Mouse (Mus musculus) liver, embryonic 13.5 days (tissue): ENCODE measurements around the gene Psmb7. TPM values are rescaled to one million over a fixed set of nuclear protein-coding genes. Genes with fewer than 3 reads are reported as not detected.

Experiments
- ATAC-seq: fragments of 200-750 bp; cut with Nextera tagmentation; 2 replicates; pipeline ENCODE4 v1.8.0; 2017; ENCODE audit warnings: low read depth, mild to moderate bottlenecking, moderate number of reproducible peaks, moderate library complexity
- DNase-seq: peaks from one replicate; pipeline ENCODE4 v3.0.0; 2022
- H3K27ac ChIP-seq: fragments of 300-500 bp; sonication (generic); 2 replicates; pipeline ENCODE4 v1.5.1; 2015; ENCODE audit warnings: moderate library complexity, mild to moderate bottlenecking, inconsistent platforms
- H3K27me3 ChIP-seq: fragments of 300-500 bp; sonication (generic); 2 replicates; pipeline ENCODE4 v1.6.1; 2015; ENCODE audit warnings: mild to moderate bottlenecking, inconsistent platforms
- H3K36me3 ChIP-seq: fragments of 300-500 bp; sonication (generic); 2 replicates; pipeline ENCODE4 v1.6.1; 2015; ENCODE audit warnings: mild to moderate bottlenecking, inconsistent platforms
- H3K4me1 ChIP-seq: fragments of 300-500 bp; sonication (generic); replicated peaks from 2 replicates; pipeline ENCODE4 v1.6.1; 2015; ENCODE audit warnings: inconsistent platforms
- H3K4me2 ChIP-seq: fragments of 300-500 bp; sonication (generic); 2 replicates; pipeline ENCODE4 v1.6.1; 2015; ENCODE audit warnings: inconsistent platforms, mild to moderate bottlenecking, moderate library complexity
- H3K4me3 ChIP-seq: fragments of 300-500 bp; sonication (generic); replicated peaks from 2 replicates; pipeline ENCODE4 v1.5.1; 2015; ENCODE audit warnings: mild to moderate bottlenecking, inconsistent platforms
- H3K9ac ChIP-seq: fragments of 300-500 bp; sonication (generic); 2 replicates; pipeline ENCODE4 v1.6.1; 2015; ENCODE audit warnings: mild to moderate bottlenecking, inconsistent platforms
- H3K9me3 ChIP-seq: fragments of 300-500 bp; sonication (generic); replicated peaks from 2 replicates; pipeline ENCODE4 v1.6.1; 2016; ENCODE audit warnings: inconsistent platforms
- WGBS: fragments of 180-500 bp; shearing (Covaris S2); methylation state at CpG from one replicate; pipeline ENCODE4 v1.1.7; 2015; ENCODE audit not compliant: insufficient replicate concordance; 5-methylcytosine and 5-hydroxymethylcytosine counted together
- polyA plus RNA-seq: library from polyadenylated mRNA; unstranded; fragments of >200 nt; fragmentation: Nextera tagmentation; extraction: Ambion mirVana; gene quantifications from 2 replicates; pipeline ENCODE4 v1.2.1, GENCODE M21; 2015

The Psmb7 gene
- 213 and 227 TPM in 2 replicates for polyA plus RNA-seq

DNA sequence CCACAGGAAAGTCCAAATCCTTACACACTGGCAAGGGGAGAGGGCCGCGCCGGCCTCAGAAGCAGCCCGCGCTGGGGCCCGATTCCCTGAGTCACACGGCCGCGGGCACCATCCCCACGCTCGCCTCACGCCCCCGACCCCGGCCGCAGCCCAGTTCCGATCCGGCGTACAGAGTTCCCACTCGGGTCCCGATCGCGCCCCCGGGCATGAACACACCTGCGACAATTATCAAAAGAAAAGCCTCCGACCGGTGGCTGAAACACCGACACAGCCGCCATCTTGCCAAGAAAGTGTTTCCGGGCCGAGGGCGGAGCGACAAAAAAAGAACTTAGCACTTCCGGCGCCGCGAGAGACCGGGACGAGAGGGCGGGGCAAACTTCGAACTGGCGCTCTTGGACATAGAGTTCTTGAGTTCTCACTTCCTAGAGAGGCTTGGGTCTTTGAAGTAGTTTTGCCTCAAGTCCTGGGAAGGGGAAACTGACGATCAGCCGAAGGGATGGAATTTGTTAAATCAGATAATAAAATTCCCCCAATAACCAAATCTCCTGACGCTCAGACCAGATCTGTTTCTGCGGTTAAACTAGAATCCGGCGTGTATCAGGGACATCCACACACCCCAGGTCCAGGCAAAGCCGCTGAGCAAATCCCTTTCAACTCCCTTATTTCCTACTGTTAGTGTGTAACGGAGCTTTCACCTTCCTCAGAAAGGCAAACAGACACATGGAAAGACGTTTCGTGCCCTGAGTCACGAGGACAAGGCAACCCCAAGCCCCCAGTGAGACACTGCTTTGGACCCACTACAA lies at the start of gene Psmb7:
Gene Psmb7, minus strand, starts transcription at position 463 of the 803 bp plus-strand sequence.
- 2% methylated on average over 52 of the region's 52 CpGs for WGBS
- Histone ChIP-seq H3K36me3 (peaks cover 30% of the 10 kb centered on the region), H3K4me1 (peaks cover 20% of the 10 kb centered on the region), H3K4me2 (peak within 1 kb of the TSS; percentile 80), H3K9me3 (no peaks in the 10 kb centered on the region), H3K4me3 (peak within 1 kb of the TSS; percentile 84), H3K9ac (peak within 1 kb of the TSS; percentile 87), H3K27me3 (no peaks in the 10 kb centered on the region), H3K27ac (peak within 1 kb of the TSS; percentile 67)
- peak; percentile 87 for DNase-seq
- peak; percentile 87 for ATAC-seq

DNA sequence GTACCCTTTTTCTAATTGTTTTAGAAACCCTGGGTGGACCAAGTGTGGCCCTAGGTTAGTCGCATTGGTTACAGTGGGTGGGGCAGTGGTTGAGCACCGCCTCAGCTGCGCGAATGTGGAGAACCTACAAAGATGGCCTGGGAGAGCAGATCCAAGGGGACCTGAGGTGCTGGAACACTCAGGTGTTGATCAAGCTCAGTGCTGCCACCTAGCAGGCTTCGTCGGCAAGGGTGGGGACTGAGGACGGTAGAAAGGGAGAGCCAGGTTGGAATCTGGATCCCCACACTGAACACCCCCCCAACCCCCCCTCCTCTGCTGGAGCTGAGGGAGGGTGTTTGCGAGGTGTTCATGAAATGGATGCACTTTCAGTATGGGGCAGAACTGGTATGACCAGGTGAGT lies 47.7 kb upstream of the Psmb7 start:
- DNase-seq (peak; percentile 22), ATAC-seq (no peak)
- Histone ChIP-seq H3K27ac (no peak overlapping the region), H3K9ac (no peak overlapping the region), H3K4me2 (no peak overlapping the region), H3K27me3 (peaks cover 63% of the 10 kb centered on the region), H3K4me3 (no peak overlapping the region), H3K4me1 (peaks cover 7% of the 10 kb centered on the region), H3K9me3 (no peaks in the 10 kb centered on the region), H3K36me3 (no peaks in the 10 kb centered on the region)
- WGBS, result 8% methylated on average over 8 of the region's 8 CpGs

DNA sequence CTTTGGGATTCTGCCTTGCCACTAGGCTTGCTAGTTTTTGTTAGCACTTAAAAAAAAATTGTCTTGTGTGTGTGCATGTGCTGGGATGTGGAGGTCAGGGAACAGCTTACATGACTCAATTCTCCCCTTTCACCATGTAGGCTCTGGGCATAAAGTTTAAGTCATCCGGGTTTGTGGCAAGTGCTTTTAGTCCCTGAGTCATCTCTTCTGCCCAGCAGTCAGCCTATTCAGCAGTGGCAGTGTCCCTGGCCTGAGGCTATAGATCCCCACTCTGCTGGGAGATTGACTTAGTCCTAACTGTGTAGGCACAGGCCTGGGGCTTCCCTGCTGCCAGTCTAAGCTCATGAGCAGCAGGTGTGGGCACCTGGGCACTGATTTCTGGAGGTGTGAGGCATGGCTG lies 46.0 kb upstream of the Psmb7 start:
- no peak overlapping the region for H3K4me3 ChIP-seq
- no peak overlapping the region for H3K27ac ChIP-seq
- no peak for DNase-seq
- H3K9me3 ChIP-seq, result no peaks in the 10 kb centered on the region
- H3K9ac ChIP-seq, result no peak overlapping the region
- no peak for ATAC-seq
- H3K27me3 ChIP-seq, result peaks cover 52% of the 10 kb centered on the region
- 61% methylated on average over 1 of the region's 1 CpGs for WGBS
- peaks cover 7% of the 10 kb centered on the region for H3K4me1 ChIP-seq
- no peak overlapping the region for H3K4me2 ChIP-seq
- no peaks in the 10 kb centered on the region for H3K36me3 ChIP-seq

DNA sequence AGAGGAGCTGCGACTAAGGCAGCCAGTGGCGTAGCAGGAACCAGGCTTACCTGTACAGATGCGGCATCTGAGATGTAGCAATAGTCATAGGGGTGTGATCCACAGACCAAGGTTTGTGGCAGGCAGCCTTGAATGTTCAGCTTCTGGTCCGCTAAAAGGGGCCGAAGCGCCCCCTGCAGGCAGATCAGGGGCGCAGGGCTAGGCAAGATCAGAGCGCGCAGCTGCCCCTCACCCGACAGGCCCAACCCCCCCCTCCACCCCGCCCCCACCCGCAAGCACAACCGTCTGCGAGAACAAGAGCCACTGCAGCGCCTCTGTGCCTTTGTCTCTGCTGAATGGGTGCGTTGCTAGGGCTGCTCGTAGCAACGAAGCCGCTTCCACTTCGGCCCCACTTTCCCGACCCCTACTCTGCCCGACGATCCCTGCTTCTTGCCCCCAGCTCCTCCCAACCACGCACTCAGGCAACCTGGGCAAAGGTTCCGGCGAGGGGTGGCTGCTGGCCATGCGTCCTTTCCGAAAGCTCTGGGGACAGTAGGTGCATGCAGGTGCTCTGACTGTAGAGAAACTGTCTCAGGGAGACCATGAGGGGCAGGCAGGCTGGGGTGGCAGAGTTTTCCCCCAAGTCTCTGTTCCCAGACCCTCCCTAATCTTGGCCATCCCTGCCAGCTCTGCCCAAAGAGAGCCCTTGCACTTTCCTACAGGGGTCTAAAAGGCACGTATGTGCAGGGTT lies 45.1 kb upstream of the Psmb7 start:
- DNase-seq, result no peak

DNA sequence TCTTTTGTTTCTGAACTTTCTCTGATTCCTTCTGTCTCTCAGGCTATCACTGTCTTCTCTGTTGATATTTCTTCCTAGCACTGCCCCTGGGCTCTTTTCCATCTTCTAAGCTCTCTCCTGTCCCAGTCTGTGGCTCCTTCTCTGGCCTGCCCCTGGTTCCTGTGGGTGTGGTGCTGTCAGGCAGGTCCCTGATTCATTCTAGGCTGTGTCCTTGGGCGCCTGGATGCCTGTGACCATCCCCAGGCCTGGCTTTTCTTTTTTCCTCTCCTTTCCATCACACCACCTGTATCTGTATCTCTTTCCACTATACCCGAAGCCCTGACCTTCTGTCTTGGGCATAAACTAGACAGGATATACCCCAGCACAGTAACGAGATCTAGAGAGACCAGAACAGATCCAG lies 41.9 kb upstream of the Psmb7 start:
- Histone ChIP-seq H3K4me2 (no peak overlapping the region), H3K4me3 (no peak overlapping the region), H3K27me3 (peaks cover 39% of the 10 kb centered on the region), H3K9me3 (no peaks in the 10 kb centered on the region), H3K27ac (no peak overlapping the region), H3K36me3 (no peaks in the 10 kb centered on the region), H3K9ac (no peak overlapping the region), H3K4me1 (peaks cover 20% of the 10 kb centered on the region)
- WGBS, result 50% methylated on average over 3 of the region's 3 CpGs
- ATAC-seq (no peak), DNase-seq (no peak)

More for the DNA sequence above, 45.1 kb upstream of the Psmb7 start:
- H3K4me1 ChIP-seq, result peaks cover 7% of the 10 kb centered on the region
- no peak overlapping the region for H3K9ac ChIP-seq
- peaks cover 42% of the 10 kb centered on the region for H3K27me3 ChIP-seq
- H3K4me3 ChIP-seq, result peak overlapping the region; percentile 36
- H3K27ac ChIP-seq, result no peak overlapping the region
- H3K4me2 ChIP-seq, result peak overlapping the region; percentile 54
- 4% methylated on average over 21 of the region's 29 CpGs for WGBS
- ATAC-seq, result no peak
- no peaks in the 10 kb centered on the region for H3K9me3 ChIP-seq
- H3K36me3 ChIP-seq, result no peaks in the 10 kb centered on the region

DNA sequence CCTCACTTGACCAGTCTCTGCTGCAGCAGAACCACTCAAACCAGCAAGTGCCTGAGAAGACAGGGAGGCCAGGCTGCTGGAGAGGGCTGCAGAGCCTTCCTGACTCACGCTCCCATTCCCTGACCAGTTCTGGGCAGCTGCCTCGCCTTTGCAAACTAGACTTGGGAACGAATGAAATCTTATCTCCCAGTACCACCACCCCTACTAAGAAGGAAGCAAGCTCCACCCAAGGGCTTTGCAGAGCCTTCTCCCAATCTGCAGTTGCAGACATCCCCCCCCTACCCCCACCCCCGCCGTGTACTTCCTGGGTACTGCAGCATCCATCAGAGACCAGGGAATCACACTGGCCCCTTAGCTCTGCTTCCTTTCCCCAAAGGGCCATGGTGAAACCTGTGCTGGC lies 39.2 kb upstream of the Psmb7 start:
- Histone ChIP-seq H3K4me2 (no peak overlapping the region), H3K9me3 (no peaks in the 10 kb centered on the region), H3K4me3 (no peak overlapping the region), H3K36me3 (no peaks in the 10 kb centered on the region), H3K27me3 (peaks cover 18% of the 10 kb centered on the region; the same call in 1 of the 2 replicates), H3K9ac (no peak overlapping the region), H3K27ac (no peak overlapping the region), H3K4me1 (peaks cover 13% of the 10 kb centered on the region)
- DNase-seq, result peak; percentile 20
- WGBS, result 6% methylated on average over 5 of the region's 5 CpGs
- peak; percentile 77 for ATAC-seq

DNA sequence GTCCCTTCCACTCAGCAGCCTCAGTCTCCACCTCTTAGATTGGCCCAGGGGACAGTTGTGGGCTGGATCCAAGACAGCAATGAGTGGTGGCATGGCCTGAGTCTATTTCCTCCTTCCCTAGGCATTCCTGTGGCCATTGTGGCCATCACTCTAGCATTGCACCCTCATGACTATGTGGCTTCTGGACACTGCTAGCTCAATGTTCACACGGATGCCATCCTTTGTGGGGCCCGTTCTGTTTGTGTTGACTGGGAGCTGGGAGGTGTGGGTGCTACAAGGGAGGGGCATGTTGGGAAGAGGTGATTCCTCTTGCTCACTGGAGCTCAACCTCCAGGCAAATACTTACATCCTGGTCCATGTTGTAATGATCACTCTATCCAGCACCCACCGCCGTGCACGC lies 38.3 kb upstream of the Psmb7 start:
- DNase-seq (no peak), ATAC-seq (no peak)
- Histone ChIP-seq H3K9me3 (no peaks in the 10 kb centered on the region), H3K4me3 (no peak overlapping the region), H3K4me2 (no peak overlapping the region), H3K27ac (no peak overlapping the region), H3K27me3 (0 out of 2 replicates have a peak, but pooled peaks cover 11% of the 10 kb centered on the region), H3K4me1 (peaks cover 13% of the 10 kb centered on the region), H3K9ac (no peak overlapping the region), H3K36me3 (no peaks in the 10 kb centered on the region)
- WGBS, result 65% methylated on average over 5 of the region's 5 CpGs

DNA sequence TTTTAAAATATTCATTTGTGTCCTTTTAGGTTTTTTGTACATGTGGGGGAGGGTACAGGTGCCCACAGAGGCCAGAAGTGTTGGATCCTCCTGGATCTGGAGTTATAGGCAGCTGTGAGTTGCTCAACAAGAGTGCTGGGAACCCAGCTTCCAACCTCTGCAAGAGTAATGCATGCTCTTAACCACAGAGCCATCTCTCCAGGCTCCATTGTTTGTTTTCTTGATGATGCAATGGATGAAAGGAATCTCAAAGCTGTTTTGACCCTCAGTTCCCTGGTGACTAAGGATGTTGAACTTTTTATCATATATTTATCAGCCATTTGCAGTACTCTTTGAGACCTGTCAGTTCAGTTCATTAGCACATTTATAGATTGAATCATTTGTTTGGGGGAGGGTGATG lies 35.1 kb upstream of the Psmb7 start:
- no peak for ATAC-seq
- H3K4me1 ChIP-seq, result peaks cover 13% of the 10 kb centered on the region
- 0 out of 2 replicates have a peak, but pooled peaks cover 5% of the 10 kb centered on the region for H3K27me3 ChIP-seq
- H3K36me3 ChIP-seq, result no peaks in the 10 kb centered on the region
- DNase-seq, result no peak
- H3K9ac ChIP-seq, result no peak overlapping the region
- no peak overlapping the region for H3K4me2 ChIP-seq
- H3K27ac ChIP-seq, result no peak overlapping the region
- no peak overlapping the region for H3K4me3 ChIP-seq
- no peaks in the 10 kb centered on the region for H3K9me3 ChIP-seq

DNA sequence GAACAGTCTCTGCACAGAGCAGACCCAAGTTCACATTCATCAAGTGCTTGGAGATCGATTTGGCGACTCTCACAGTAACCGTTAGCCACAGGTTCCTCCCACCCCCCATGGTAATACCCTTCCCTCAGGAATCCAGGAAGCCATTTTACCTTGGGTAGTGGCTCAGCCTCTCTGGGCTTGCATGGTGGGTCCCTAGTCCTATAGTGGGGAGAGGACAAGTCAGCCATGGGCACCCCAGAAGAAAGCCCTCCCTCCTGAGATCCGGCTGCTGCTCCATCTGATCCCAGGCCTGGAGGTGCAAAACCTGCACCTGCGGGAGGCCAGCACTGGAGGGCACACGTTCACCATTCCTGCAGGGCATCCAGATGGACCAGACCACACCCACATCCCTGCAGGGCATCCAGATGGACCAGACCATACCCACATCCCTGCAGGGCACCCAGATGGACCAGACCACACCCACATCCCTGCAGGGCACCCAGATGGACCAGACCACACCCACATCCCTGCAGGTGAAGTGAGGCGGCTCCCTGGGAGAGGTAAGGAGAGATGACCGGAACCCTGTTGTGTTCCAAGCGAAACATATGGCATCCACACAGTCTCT lies 31.6 kb upstream of the Psmb7 start:
- DNase-seq (no peak), ATAC-seq (no peak)
- Histone ChIP-seq H3K4me3 (no peak overlapping the region), H3K9ac (no peak overlapping the region), H3K27ac (no peak overlapping the region), H3K27me3 (peaks cover 38% of the 10 kb centered on the region), H3K4me2 (no peak overlapping the region), H3K9me3 (no peaks in the 10 kb centered on the region), H3K4me1 (no peaks in the 10 kb centered on the region), H3K36me3 (no peaks in the 10 kb centered on the region)
- WGBS, result 57% methylated on average over 9 of the region's 9 CpGs

DNA sequence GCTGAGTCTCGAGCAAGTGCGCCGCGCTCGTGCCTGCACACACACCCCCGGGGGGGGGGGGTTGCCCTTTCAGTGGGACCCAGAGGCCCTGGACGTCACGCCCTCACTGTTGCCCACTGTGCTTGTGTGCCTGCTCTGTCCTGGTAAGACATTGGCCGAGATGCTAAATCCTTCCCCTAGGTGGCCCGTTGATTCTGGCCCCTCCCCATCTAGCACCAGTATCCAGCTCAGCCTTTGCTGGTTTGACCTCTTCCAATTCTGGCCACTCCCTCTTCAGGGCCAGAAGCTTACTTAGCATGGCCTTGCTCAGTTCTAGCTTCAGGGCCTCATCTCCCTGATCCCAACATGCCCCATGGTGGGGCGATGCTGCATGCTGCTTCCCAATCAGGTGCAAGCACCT lies 28.6 kb upstream of the Psmb7 start:
- no peak overlapping the region for H3K27ac ChIP-seq
- H3K9ac ChIP-seq, result no peak overlapping the region
- H3K36me3 ChIP-seq, result no peaks in the 10 kb centered on the region
- ATAC-seq (no peak), DNase-seq (no peak)
- 60% methylated on average over 11 of the region's 11 CpGs for WGBS
- H3K4me2 ChIP-seq, result no peak overlapping the region
- H3K4me3 ChIP-seq, result no peak overlapping the region
- H3K27me3 ChIP-seq, result peaks cover 51% of the 10 kb centered on the region
- peaks cover 7% of the 10 kb centered on the region; the same call in 1 of the 2 replicates for H3K4me1 ChIP-seq
- no peaks in the 10 kb centered on the region for H3K9me3 ChIP-seq

DNA sequence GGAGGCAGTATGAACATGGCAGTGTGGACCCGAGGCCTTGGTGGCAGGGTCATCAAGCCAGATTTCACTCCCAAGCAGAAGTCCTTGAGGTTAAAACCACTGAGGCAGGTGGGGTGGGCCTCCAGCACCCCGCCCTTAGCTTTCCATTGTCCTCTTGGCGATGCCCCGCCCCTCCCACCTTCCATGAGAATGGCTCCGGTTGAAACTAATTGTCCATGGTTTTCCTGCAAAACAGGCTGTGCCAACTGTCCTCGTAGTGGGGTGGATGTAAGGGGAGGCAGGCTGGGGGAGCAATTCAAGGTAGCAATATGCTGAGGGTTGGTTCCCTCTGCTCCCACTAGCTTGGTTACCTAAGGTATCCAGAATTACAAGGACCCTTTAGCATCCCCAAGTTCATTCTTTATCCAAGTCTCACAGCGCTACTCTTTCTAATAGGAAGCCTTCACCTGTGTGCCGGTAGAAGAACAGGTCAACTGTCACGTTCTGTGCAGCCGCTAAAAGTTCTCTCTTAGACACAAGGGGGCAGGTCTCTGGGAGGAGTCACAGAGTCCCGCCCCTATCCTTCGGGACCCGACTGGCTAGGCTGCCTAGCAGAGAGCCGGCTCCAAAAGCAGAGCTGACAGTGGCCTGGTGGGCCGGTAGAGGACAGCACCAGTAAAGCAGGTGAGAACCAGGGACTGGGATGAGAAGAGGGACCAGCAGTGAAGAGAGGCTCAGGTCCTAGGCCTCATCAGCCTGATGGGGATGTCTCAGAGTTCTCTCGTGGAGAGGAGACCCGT lies 25.1 kb upstream of the Psmb7 start:
- no peak overlapping the region for H3K4me3 ChIP-seq
- H3K27me3 ChIP-seq, result peaks cover 58% of the 10 kb centered on the region
- no peak overlapping the region for H3K27ac ChIP-seq
- 11% methylated on average over 17 of the region's 17 CpGs for WGBS
- H3K9me3 ChIP-seq, result no peaks in the 10 kb centered on the region
- ATAC-seq (no peak; the same call in 1 of the 2 replicates), DNase-seq (no peak)
- no peaks in the 10 kb centered on the region for H3K36me3 ChIP-seq
- H3K9ac ChIP-seq, result no peak overlapping the region
- peak overlapping the region; percentile 36 for H3K4me2 ChIP-seq
- peaks cover 7% of the 10 kb centered on the region; the same call in 1 of the 2 replicates for H3K4me1 ChIP-seq
